Mouse (Mus musculus) retina, adult 2 months (tissue): ENCODE measurements around the gene Ttc23l.
"Not testable (repeated sequence)": the region's sequence is repeated elsewhere in the genome, so short reads cannot be mapped to it uniquely, and the experiment has no call there.

Source experiments
- DNase-seq: peaks from one replicate; pipeline ENCODE4 v3.0.0-alpha.2; 2012; ENCODE audit warnings: low read depth, low spot score

The Ttc23l gene

GRCm38 (mm10) chr15:10525896-10526295, 32.6 kb downstream of the Ttc23l start:
- DNase-seq = no peak

GRCm38 (mm10) chr15:10515166-10515565, 43.3 kb downstream of the Ttc23l start:
- DNase-seq = no peak

- no peak for DNase-seq
These were observed 52.4 kb downstream of the Ttc23l start for GRCm38 (mm10) chr15:10506099-10506498.

- no peak for DNase-seq
These were observed 57.4 kb downstream of the Ttc23l start for GRCm38 (mm10) chr15:10500838-10501719.

DNA sequence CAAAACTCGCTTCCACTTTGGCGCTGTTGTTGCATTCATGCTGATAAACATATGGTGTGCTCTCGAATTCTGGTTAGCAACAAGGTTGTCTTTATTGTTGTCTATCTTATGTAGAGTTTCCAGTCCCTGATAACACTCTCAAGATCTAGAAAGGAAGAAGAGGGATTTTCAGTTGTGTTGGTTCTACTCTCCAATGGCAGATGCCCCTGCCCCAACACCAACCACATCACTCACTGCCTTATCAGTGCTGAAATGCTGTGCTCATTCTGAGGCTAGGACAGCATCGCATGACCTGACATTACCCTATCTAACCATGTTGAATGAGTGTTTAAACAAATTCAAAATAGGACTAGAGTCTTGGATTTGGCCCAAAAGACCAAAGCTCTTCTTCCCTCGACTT, 58.4 kb downstream of the Ttc23l start:
- no peak for DNase-seq

DNA sequence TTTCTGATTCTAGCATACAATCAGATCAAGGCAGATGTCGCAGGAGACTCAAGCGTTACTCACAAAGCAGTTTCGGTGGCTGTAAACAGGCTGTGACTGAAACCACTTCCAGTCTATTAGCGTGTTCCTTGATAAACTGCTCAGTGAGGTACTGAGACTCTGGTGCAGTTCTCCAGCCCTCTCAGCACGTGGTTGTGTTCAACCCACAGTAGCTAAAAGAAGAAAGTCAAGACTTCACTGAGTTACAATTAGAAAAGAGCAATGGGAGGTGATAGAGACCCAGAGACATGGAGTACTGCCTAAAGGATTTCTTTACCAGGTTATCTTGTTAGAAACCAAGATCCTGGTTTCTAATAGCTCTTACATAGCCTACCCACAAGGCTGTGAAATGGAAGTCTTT, 58.9 kb downstream of the Ttc23l start:
- DNase-seq = no peak

DNA sequence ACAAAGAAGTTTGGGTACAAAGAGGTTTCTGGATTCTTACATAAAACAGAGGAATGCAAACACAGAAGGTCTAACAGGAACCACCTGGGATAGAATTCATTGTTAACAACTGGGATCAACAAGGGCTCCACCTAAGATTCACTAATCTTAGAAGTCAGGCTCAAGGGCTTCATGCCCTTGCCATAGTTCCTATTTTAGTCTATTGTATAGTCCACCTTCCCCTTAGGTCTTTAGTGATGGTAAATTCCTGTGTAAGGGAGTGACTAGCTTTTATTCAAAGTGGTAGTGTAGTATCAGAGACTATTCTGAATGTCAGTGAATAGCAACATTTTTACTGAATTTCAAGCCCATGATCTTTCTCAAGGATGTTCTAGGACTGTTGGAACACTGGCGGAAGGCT, 61.8 kb downstream of the Ttc23l start:
- DNase-seq = not testable (repeated sequence)

GRCm38 (mm10) chr15:10495944-10496343, 62.5 kb downstream of the Ttc23l start:
- DNase-seq = no peak

DNA sequence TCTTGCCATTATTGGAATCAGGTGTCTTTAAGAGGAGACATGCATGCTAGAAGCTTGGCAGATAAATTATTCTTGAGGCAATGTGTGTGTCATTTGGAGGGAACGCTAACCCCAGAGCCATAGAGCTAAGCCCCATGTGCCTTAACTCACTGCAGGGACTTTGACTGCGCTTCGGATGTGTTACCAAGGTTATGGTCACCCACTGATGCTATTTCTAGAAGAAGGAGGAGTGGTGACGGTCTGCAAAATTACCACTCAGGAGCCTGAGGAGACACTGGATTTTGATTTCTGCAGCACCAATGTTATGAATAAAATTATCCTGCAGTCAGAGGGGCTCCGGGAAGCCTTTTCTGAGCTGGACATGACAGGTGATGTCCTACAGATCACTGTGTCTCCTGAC, 68.4 kb downstream of the Ttc23l start:
- DNase-seq = no peak

GRCm38 (mm10) chr15:10487246-10487645, 71.2 kb downstream of the Ttc23l start:
- no peak for DNase-seq

DNA sequence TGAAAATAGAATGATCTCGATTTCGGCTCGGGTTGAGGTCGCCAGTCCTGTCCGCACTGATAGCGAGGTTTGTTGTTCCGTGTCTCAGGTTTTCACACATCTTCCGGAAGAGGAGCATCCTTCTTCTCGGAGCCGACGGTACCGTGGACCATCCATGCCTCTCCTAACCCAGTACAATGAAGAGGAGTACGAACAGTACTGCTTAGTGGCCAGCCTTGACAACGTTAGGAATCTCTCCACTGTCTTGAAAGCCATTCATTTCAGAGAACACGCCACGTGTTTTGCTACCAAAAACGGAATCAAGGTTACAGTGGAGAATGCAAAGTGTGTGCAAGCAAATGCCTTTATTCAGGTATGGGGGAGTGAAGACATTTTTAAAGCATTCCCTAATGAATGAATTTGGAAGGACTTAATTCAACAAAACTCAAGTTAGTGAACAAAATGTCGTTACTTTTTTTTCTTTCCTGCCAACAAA, 72.1 kb downstream of the Ttc23l start:
- DNase-seq = no peak

- peak; percentile 91 for DNase-seq
These were observed 72.7 kb downstream of the Ttc23l start, which contains the start of the genes Brix1 and Rad1 for GRCm38 (mm10) chr15:10485484-10486364. Gene Brix1 (minus strand): TSS chr15:10485947. Gene Rad1 (plus strand): TSS chr15:10486018.

- no peak for DNase-seq
These were observed 87.5 kb downstream of the Ttc23l start for GRCm38 (mm10) chr15:10470941-10471340.

GRCm38 (mm10) chr15:10470151-10470831, 88.2 kb downstream of the Ttc23l start, which contains the start of gene Dnajc21:
Gene Dnajc21 (minus strand): TSS chr15:10470516.
- DNase-seq = peak; percentile 57

GRCm38 (mm10) chr15:10469641-10470150, 88.8 kb downstream of the Ttc23l start:
- DNase-seq = no peak

GRCm38 (mm10) chr15:10468761-10469160, 89.7 kb downstream of the Ttc23l start:
- no peak for DNase-seq

DNA sequence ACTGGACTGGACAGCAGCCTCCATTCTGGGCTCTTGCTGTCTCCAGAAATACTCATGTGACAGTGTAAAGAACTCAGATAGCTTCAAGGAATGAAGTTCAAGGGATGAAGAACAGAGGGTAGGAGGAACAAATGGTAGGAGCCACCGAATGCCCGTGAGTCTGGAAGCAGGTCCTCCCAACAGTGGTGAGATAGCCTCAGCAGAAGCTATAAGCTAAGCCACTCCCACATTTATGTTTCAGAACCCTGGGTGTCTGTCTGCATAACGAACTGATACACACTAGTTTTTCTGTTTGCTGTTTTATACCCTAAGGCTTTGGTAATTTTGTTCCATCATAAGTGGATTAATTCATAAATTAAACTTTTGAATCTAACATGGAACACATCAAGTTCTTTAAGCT, 93.8 kb downstream of the Ttc23l start:
- DNase-seq = no peak

- DNase-seq = no peak
These were observed 94.9 kb downstream of the Ttc23l start for GRCm38 (mm10) chr15:10463555-10463954.

GRCm38 (mm10) chr15:10460986-10461385, 97.5 kb downstream of the Ttc23l start:
- no peak for DNase-seq
